Mouse (Mus musculus) liver, postnatal 0 days (tissue): ENCODE measurements around the gene H3f3b. TPM values are rescaled to one million over a fixed set of nuclear protein-coding genes. Genes with fewer than 3 reads are reported as not detected.

Experiments used
- ATAC-seq: fragments of 200-750 bp; cut with Nextera tagmentation; 2 replicates; pipeline ENCODE4 v1.8.0; 2017; ENCODE audit warnings: mild to moderate bottlenecking, moderate library complexity
- DNase-seq: peaks from one replicate; pipeline ENCODE4 v3.0.0-alpha.2; 2016
- H3K27ac ChIP-seq: fragments of 300-500 bp; sonication (generic); 2 replicates; pipeline ENCODE4 v1.5.1; 2014; ENCODE audit warnings: antibody characterized with exemption, moderate library complexity, mild to moderate bottlenecking, low read depth
- H3K27me3 ChIP-seq: fragments of 300-500 bp; sonication (generic); 2 replicates; pipeline ENCODE4 v1.6.1; 2014; ENCODE audit warnings: low read length, control low read depth, mixed read lengths; ENCODE audit not compliant: insufficient read depth
- H3K36me3 ChIP-seq: fragments of 300-500 bp; sonication (generic); replicated peaks from 2 replicates; pipeline ENCODE4 v1.6.1; 2014; ENCODE audit warnings: mild to moderate bottlenecking, control low read depth, low read length, moderate library complexity, mixed read lengths; ENCODE audit not compliant: insufficient read depth
- H3K4me1 ChIP-seq: fragments of 300-500 bp; sonication (generic); 2 replicates; pipeline ENCODE4 v1.6.1; 2014; ENCODE audit warnings: antibody characterized with exemption, mild to moderate bottlenecking, control low read depth; ENCODE audit not compliant: insufficient read depth
- H3K4me2 ChIP-seq: fragments of 300-500 bp; sonication (generic); 2 replicates; pipeline ENCODE4 v1.6.1; 2014; ENCODE audit warnings: low read depth, mild to moderate bottlenecking, low read length, moderate library complexity, mixed read lengths
- H3K4me3 ChIP-seq: fragments of 300-500 bp; sonication (generic); 2 replicates; pipeline ENCODE4 v1.5.1; 2014; ENCODE audit warnings: low read depth, low read length
- H3K9ac ChIP-seq: fragments of 300-500 bp; sonication (generic); replicated peaks from 2 replicates; pipeline ENCODE4 v1.6.1; 2014; ENCODE audit warnings: mild to moderate bottlenecking, moderate library complexity
- H3K9me3 ChIP-seq: fragments of 300-500 bp; sonication (generic); 2 replicates; pipeline ENCODE4 v1.6.1; 2016; ENCODE audit warnings: mild to moderate bottlenecking, control low read depth, low read length, mixed read lengths
- CTCF ChIP-seq: sonication (generic); IDR thresholded peaks from 2 replicates; pipeline ENCODE4 v1.5.1; 2016; ENCODE audit warnings: antibody characterized with exemption, low read depth
- EP300 ChIP-seq: IDR thresholded peaks from 2 replicates; pipeline ENCODE4 v1.6.1; 2016; ENCODE audit warnings: antibody characterized with exemption, low read depth, mild to moderate bottlenecking
- WGBS: fragments of 180-500 bp; shearing (Covaris S2); extraction: QIAGEN DNeasy Blood & Tissue Kit; methylation state at CpG from one replicate; pipeline ENCODE4 v1.1.7; 2014; ENCODE audit not compliant: insufficient replicate concordance; 5-methylcytosine and 5-hydroxymethylcytosine counted together
- polyA plus RNA-seq: library from polyadenylated mRNA; unstranded; fragments of >200 nt; fragmentation: Nextera tagmentation; extraction: Ambion mirVana; gene quantifications from 2 replicates; pipeline ENCODE4 v1.2.1, GENCODE M21; 2015

Gene H3f3b
- polyA plus RNA-seq, 1 experiment from 2014 or later: 656 TPM

- H3K4me2 ChIP-seq: no peak overlapping the region
- H3K36me3 ChIP-seq: peaks cover 39% of the 10 kb centered on the region
- H3K4me3 ChIP-seq: no peak overlapping the region
- TF ChIP-seq CTCF (peak; percentile 26; the same call in 1 of the 2 replicates), EP300 (no peak)
- whole genome bisulfite sequencing: 95% methylated on average over 2 of the region's 2 CpGs
- H3K9me3 ChIP-seq: no peaks in the 10 kb centered on the region
- H3K4me1 ChIP-seq: no peaks in the 10 kb centered on the region
- ATAC-seq (no peak), DNase-seq (no peak)
- no peak overlapping the region for H3K27ac ChIP-seq
- no peaks in the 10 kb centered on the region for H3K27me3 ChIP-seq
- no peak overlapping the region for H3K9ac ChIP-seq
These were observed 14.1 kb upstream of the H3f3b start for GRCm38 (mm10) chr11:116041833-116042232.

GRCm38 (mm10) chr11:116040593-116040992 is 12.8 kb upstream of the H3f3b start:
- Histone ChIP-seq H3K4me2 (no peak overlapping the region), H3K4me1 (no peaks in the 10 kb centered on the region), H3K27ac (no peak overlapping the region), H3K27me3 (no peaks in the 10 kb centered on the region), H3K9me3 (no peaks in the 10 kb centered on the region), H3K9ac (no peak overlapping the region), H3K36me3 (peaks cover 39% of the 10 kb centered on the region), H3K4me3 (no peak overlapping the region)
- TF ChIP-seq EP300: no peak
- TF ChIP-seq CTCF: no peak
- ATAC-seq: no peak
- no peak for DNase-seq
- WGBS: 88% methylated on average over 6 of the region's 6 CpGs

- TF ChIP-seq CTCF: no peak
- no peak for TF ChIP-seq EP300
- 89% methylated on average over 9 of the region's 9 CpGs for WGBS
- no peaks in the 10 kb centered on the region for H3K27me3 ChIP-seq
- ATAC-seq (no peak), DNase-seq (no peak)
- no peak overlapping the region for H3K4me2 ChIP-seq
- no peaks in the 10 kb centered on the region for H3K9me3 ChIP-seq
- no peak overlapping the region for H3K9ac ChIP-seq
- peaks cover 3% of the 10 kb centered on the region; the same call in 1 of the 2 replicates for H3K4me1 ChIP-seq
- peaks cover 29% of the 10 kb centered on the region for H3K36me3 ChIP-seq
- no peak overlapping the region for H3K27ac ChIP-seq
- no peak overlapping the region for H3K4me3 ChIP-seq
These were observed 10.1 kb upstream of the H3f3b start for GRCm38 (mm10) chr11:116037826-116038225.

- Histone ChIP-seq H3K36me3 (peaks cover 21% of the 10 kb centered on the region), H3K4me1 (peaks cover 7% of the 10 kb centered on the region), H3K9ac (no peak overlapping the region), H3K4me3 (no peak overlapping the region), H3K4me2 (no peak overlapping the region), H3K27ac (no peak overlapping the region), H3K9me3 (no peaks in the 10 kb centered on the region), H3K27me3 (no peaks in the 10 kb centered on the region)
- DNase-seq (no peak), ATAC-seq (no peak)
- TF ChIP-seq EP300 (no peak), CTCF (no peak)
- 93% methylated on average over 3 of the region's 3 CpGs for WGBS
These were observed 8.9 kb upstream of the H3f3b start for GRCm38 (mm10) chr11:116036671-116037070.

- 91% methylated on average over 6 of the region's 6 CpGs for WGBS
- peaks cover 15% of the 10 kb centered on the region for H3K4me1 ChIP-seq
- no peak overlapping the region for H3K9ac ChIP-seq
- peaks cover 21% of the 10 kb centered on the region for H3K36me3 ChIP-seq
- H3K4me2 ChIP-seq: no peak overlapping the region
- no peaks in the 10 kb centered on the region for H3K9me3 ChIP-seq
- TF ChIP-seq CTCF: no peak
- no peak for TF ChIP-seq EP300
- no peak overlapping the region for H3K27ac ChIP-seq
- ATAC-seq: no peak
- H3K27me3 ChIP-seq: no peaks in the 10 kb centered on the region
- H3K4me3 ChIP-seq: no peak overlapping the region
- no peak for DNase-seq
These were observed 6.8 kb upstream of the H3f3b start for GRCm38 (mm10) chr11:116034584-116034983.

- H3K4me3 ChIP-seq: peak overlapping the region; percentile 75
- ATAC-seq (peak; percentile 6), DNase-seq (peak; percentile 53)
- no peaks in the 10 kb centered on the region for H3K27me3 ChIP-seq
- TF ChIP-seq CTCF (no peak), EP300 (no peak)
- WGBS: 22% methylated on average over 14 of the region's 14 CpGs
- no peaks in the 10 kb centered on the region for H3K9me3 ChIP-seq
- H3K4me2 ChIP-seq: peak overlapping the region; percentile 70
- H3K9ac ChIP-seq: peak overlapping the region; percentile 93
- H3K27ac ChIP-seq: peak overlapping the region; percentile 98
- H3K36me3 ChIP-seq: 0 out of 2 replicates have a peak, but pooled peaks cover 2% of the 10 kb centered on the region
- peaks cover 26% of the 10 kb centered on the region for H3K4me1 ChIP-seq
These were observed 3.4 kb upstream of the H3f3b start for GRCm38 (mm10) chr11:116030898-116031845.
